Mouse (Mus musculus) C2C12 (cell line): ENCODE results near the gene Slc25a4. TPM values are rescaled to one million over a fixed set of nuclear protein-coding genes. Genes with fewer than 3 reads are reported as not detected.
"Not testable (repeated sequence)": the region's sequence is repeated elsewhere in the genome, so short reads cannot be mapped to it uniquely, and the experiment has no call there.

Experiments
- H3K27me3 ChIP-seq: one replicate; pipeline ENCODE4 v1.6.1; 2011; ENCODE audit not compliant: control insufficient read depth, insufficient read depth, insufficient read length
- H3K36me3 ChIP-seq: one replicate; pipeline ENCODE4 v1.6.1; 2011; ENCODE audit not compliant: control insufficient read depth, insufficient read depth
- H3K4me3 ChIP-seq: one replicate; pipeline ENCODE4 v1.5.1; 2011; ENCODE audit warnings: mild to moderate bottlenecking, control low read depth; ENCODE audit not compliant: poor library complexity, insufficient read depth, severe bottlenecking
- H3K79me2 ChIP-seq: one replicate; pipeline ENCODE4 v1.6.1; 2011; ENCODE audit not compliant: control insufficient read depth, insufficient read depth
- H3K79me3 ChIP-seq: one replicate; pipeline ENCODE4 v1.6.1; 2011; ENCODE audit warnings: low read depth, control low read depth
- H3ac ChIP-seq: one replicate; pipeline ENCODE3; 2011; ENCODE audit warnings: low read depth; ENCODE audit not compliant: control insufficient read depth, insufficient read length
- CEBPB ChIP-seq: IDR thresholded peaks from one replicate; pipeline ENCODE4 v1.6.1; 2011; ENCODE audit warnings: low read depth, mild to moderate bottlenecking, control low read depth, moderate library complexity
- CTCF ChIP-seq: IDR thresholded peaks from one replicate; pipeline ENCODE4 v1.5.1; 2011; ENCODE audit not compliant: control insufficient read depth, insufficient read depth, insufficient read length
- FOSL1 ChIP-seq: IDR thresholded peaks from one replicate; pipeline ENCODE4 v1.8.0; 2011; ENCODE audit warnings: mild to moderate bottlenecking, low read length; ENCODE audit not compliant: poor library complexity, insufficient read depth, severe bottlenecking
- MAX ChIP-seq: IDR thresholded peaks from one replicate; pipeline ENCODE4 v1.6.1; 2011; ENCODE audit warnings: mild to moderate bottlenecking, control low read depth
- MYOD1 ChIP-seq: IDR thresholded peaks from one replicate; pipeline ENCODE4 v1.6.1; 2011; ENCODE audit warnings: low read depth; ENCODE audit not compliant: control insufficient read depth, insufficient read length
- MYOG ChIP-seq: IDR thresholded peaks from one replicate; pipeline ENCODE4 v1.6.1; 2011; ENCODE audit not compliant: control insufficient read depth, insufficient read length; ENCODE audit errors: extremely low read depth
- USF1 ChIP-seq: IDR thresholded peaks from one replicate; pipeline ENCODE4 v1.6.1; 2011; ENCODE audit warnings: low read depth, mild to moderate bottlenecking, control low read depth, moderate library complexity
- polyA plus RNA-seq: library from polyadenylated mRNA; unstranded; fragments of >200 nt; fragmentation: generic; extraction: Trizol; gene quantifications from one replicate; pipeline ENCODE4 v1.2.1, GENCODE M21; 2012; ENCODE audit warnings: missing spikeins

Gene Slc25a4
- polyA plus RNA-seq, 1 experiment = 487 TPM

DNA sequence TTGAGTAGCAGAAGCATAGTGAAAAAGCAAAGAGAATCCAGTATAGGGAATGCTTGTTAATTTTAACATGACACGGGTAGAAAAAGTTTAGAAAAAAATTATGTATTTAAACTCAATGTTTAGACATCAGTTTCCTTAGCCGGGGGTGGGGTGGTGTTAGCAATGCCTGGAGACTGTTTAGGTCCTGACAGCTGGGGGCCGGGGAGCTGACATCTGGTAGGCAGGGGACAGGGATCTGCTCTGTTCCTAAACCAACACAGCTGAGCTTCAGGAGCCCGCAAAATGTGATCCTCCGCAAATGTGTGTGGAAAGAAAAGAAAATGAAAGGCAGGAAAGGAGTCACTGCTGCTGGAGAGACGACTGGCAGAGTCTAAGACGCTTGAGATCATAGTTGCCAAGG lies 31.9 kb upstream of the Slc25a4 start:
- no peak overlapping the region for H3ac ChIP-seq
- peaks cover 6% of the 10 kb centered on the region for H3K27me3 ChIP-seq
- no peaks in the 10 kb centered on the region for H3K36me3 ChIP-seq
- H3K4me3 ChIP-seq = no peak overlapping the region
- H3K79me2 ChIP-seq = no peaks in the 10 kb centered on the region
- H3K79me3 ChIP-seq = no peaks in the 10 kb centered on the region
- TF ChIP-seq MAX = no peak
- TF ChIP-seq USF1 = no peak
- TF ChIP-seq FOSL1 = no peak
- TF ChIP-seq MYOG = no peak
- no peak for TF ChIP-seq CTCF
- no peak for TF ChIP-seq CEBPB
- no peak for TF ChIP-seq MYOD1

GRCm38 (mm10) chr8:46241568-46242374 lies 30.7 kb upstream of the Slc25a4 start:
- H3K4me3 ChIP-seq = no peak overlapping the region
- peaks cover 6% of the 10 kb centered on the region for H3K27me3 ChIP-seq
- H3K79me2 ChIP-seq = no peaks in the 10 kb centered on the region
- H3ac ChIP-seq = no peak overlapping the region
- TF ChIP-seq CEBPB (no peak), MAX (no peak), CTCF (peak; percentile 74)
- no peaks in the 10 kb centered on the region for H3K36me3 ChIP-seq
- H3K79me3 ChIP-seq = no peaks in the 10 kb centered on the region

DNA sequence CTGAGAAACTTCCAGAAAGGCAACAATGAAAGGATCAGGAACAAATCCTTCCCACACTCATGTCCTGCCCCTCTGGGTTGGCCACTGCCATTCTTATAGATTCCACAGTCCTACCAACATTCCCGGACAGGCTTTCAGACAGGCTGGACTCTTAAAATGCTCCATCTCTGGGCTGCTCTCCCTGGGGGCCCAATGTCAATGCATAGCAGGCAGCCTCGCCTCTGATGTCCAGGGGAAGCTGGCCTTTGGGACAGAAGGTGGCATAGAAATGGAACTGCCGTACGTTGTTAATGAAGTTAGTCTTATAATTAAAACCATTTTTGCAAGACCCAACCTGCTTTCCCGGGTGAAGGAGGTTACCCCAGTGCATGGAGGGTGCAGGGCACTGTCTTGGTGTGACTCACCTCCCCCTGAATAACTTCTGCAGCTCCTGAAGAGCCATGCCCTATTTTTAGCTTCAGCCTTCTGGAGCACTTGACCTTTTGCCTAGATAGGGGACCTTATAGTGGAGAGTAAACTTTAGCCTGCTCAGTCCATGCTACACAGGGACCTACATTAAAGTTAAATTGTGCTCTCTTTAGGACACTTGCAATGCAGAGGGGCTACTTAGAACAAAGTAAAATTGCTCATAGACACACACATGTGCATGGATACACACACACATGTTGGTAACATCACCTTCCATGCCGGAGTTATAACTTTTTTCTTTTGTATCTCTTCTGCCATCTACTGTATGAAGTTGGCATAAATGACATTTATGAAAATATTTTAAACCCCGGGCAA lies 25.5 kb upstream of the Slc25a4 start:
- H3K27me3 ChIP-seq = no peaks in the 10 kb centered on the region
- H3K4me3 ChIP-seq = no peak overlapping the region
- no peak for TF ChIP-seq MAX
- TF ChIP-seq CEBPB = no peak
- no peak for TF ChIP-seq CTCF
- no peak for TF ChIP-seq MYOG
- no peak for TF ChIP-seq MYOD1
- TF ChIP-seq FOSL1 = no peak
- TF ChIP-seq USF1 = no peak
- H3K79me2 ChIP-seq = no peaks in the 10 kb centered on the region
- H3K79me3 ChIP-seq = no peaks in the 10 kb centered on the region
- H3K36me3 ChIP-seq = no peaks in the 10 kb centered on the region
- no peak overlapping the region for H3ac ChIP-seq

DNA sequence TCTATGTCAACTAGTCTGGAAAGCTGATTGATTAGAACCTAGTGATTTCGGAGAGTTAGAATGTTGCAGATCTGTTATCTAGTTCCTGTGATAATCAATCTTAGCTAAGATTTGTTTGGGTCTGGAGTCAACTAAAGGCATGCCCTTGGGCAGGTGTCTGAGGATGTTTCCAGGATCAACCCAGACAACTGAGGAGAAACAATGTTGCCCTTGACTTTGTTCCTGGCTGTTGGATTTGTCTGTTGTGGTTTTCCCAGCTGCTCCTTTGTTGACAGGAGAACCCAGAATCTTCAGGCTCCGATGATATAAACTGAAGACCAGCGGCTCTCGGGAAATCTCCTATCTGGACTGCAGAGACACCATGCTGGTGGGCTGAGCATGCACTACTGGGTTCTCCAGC lies 23.7 kb upstream of the Slc25a4 start:
- H3K79me3 ChIP-seq = no peaks in the 10 kb centered on the region
- no peak overlapping the region for H3K4me3 ChIP-seq
- TF ChIP-seq USF1 = no peak
- TF ChIP-seq CEBPB = no peak
- TF ChIP-seq MAX = no peak
- no peak for TF ChIP-seq FOSL1
- TF ChIP-seq MYOG = no peak
- no peak for TF ChIP-seq CTCF
- TF ChIP-seq MYOD1 = no peak
- H3K36me3 ChIP-seq = no peaks in the 10 kb centered on the region
- no peaks in the 10 kb centered on the region for H3K27me3 ChIP-seq
- no peaks in the 10 kb centered on the region for H3K79me2 ChIP-seq
- no peak overlapping the region for H3ac ChIP-seq

- Histone ChIP-seq H3K4me3 (no peak overlapping the region), H3K79me3 (no peaks in the 10 kb centered on the region), H3K27me3 (no peaks in the 10 kb centered on the region), H3ac (no peak overlapping the region), H3K79me2 (no peaks in the 10 kb centered on the region), H3K36me3 (no peaks in the 10 kb centered on the region)
- TF ChIP-seq FOSL1 (no peak), CEBPB (no peak), MYOD1 (no peak), CTCF (no peak), MYOG (no peak), USF1 (no peak)
Measured at GRCm38 (mm10) chr8:46232798-46233197, 21.7 kb upstream of the Slc25a4 start.

GRCm38 (mm10) chr8:46231968-46232367 lies 20.9 kb upstream of the Slc25a4 start:
- H3K27me3 ChIP-seq, H3ac ChIP-seq, H3K79me3 ChIP-seq, H3K79me2 ChIP-seq, H3K36me3 ChIP-seq, H3K4me3 ChIP-seq: not testable (repeated sequence)
